Mouse (Mus musculus): ENCODE results near the gene Tspan14. TPM values are rescaled to one million over a fixed set of nuclear protein-coding genes. Genes with fewer than 3 reads are reported as not detected.

Tspan14 gene
- polyA plus RNA-seq (2015; fragmentation: Nextera tagmentation; extraction: Ambion mirVana): 78.5 and 87.4 TPM in 2 replicates

DNA sequence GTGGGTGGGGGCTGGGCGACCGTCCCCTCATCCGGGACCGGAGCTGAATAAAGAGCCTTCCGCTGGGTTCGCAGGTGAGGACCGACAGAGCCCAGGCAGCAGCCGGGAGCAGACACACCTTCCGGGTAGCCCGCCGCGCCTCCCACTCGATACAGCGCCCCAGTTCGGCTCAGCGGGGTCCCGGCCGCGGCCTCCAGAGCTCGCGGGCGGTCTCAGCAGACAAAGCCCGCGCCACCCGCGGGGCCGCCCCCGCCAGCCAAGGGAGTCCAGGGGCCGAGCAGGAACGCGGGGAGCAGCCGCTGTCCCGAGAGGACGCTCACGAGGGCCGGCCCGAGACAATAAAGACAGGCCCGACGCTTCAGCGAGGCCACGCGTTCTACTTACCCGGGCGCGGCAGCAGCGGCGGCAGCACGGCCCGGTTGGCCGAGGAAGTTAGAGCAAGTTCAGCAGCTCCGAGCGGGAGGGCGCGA, at the start of gene Tspan14:
Tspan14 (minus strand) TSS at position 416 of the 470 bp plus-strand sequence.
- ATAC-seq (ENCODE audit: low read depth): peak; percentile 62
- under 1% methylated on average over 48 of the region's 54 CpGs for WGBS

DNA sequence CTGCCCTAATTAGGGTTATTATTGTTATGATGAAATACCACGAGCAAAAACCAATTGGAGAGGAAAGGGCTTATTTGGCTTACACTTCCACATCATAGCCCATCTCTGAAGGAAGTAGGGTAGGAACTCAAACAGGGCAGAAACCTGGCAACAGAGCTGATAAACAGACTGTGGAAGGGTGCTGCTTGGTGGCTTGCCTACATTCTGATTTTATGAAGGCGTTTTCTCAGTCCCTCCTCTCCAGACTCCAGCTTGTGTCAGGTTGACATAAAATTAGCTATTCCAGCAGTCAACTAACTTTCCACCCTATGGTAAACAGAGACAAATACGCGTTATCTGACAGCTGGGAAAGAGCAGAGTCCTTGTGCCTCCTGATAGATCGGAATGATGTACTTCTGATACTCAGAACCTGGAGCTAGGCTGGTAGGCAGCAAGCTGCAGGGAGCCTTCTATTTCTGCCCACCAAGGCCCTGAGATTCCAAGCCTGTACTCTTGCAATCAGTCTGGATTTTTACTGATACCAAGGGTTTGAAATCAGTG, 48.2 kb upstream of the Tspan14 start:
- Histone ChIP-seq H3K4me3 (no peak overlapping the region), H3K9me3 (no peaks in the 10 kb centered on the region), H3K27ac (replicated peaks) (no peak overlapping the region), H3K27me3 (no peaks in the 10 kb centered on the region), H3K4me1 (replicated peaks) (peaks cover 12% of the 10 kb centered on the region), H3K36me3 (no peaks in the 10 kb centered on the region), H3K9ac (0 out of 2 replicates have a peak overlapping the region, but pooled peaks have one; percentile 88), H3K4me2 (no peak overlapping the region)
- 84% methylated on average over 5 of the region's 5 CpGs for WGBS
- ATAC-seq (ENCODE audit: low read depth): no peak

More for the DNA sequence above, at the start of gene Tspan14:
- peak within 1 kb of the TSS; percentile 93 for H3K4me3 ChIP-seq
- H3K36me3 ChIP-seq: no peaks in the 10 kb centered on the region
- no peaks in the 10 kb centered on the region for H3K9me3 ChIP-seq
- peak within 1 kb of the TSS; percentile 81 for H3K4me2 ChIP-seq
- H3K4me1 ChIP-seq (replicated peaks): peaks cover 52% of the 10 kb centered on the region
- peak within 1 kb of the TSS; percentile 92 for H3K9ac ChIP-seq
- no peaks in the 10 kb centered on the region for H3K27me3 ChIP-seq
- H3K27ac ChIP-seq (replicated peaks): peak within 1 kb of the TSS; percentile 91

DNA sequence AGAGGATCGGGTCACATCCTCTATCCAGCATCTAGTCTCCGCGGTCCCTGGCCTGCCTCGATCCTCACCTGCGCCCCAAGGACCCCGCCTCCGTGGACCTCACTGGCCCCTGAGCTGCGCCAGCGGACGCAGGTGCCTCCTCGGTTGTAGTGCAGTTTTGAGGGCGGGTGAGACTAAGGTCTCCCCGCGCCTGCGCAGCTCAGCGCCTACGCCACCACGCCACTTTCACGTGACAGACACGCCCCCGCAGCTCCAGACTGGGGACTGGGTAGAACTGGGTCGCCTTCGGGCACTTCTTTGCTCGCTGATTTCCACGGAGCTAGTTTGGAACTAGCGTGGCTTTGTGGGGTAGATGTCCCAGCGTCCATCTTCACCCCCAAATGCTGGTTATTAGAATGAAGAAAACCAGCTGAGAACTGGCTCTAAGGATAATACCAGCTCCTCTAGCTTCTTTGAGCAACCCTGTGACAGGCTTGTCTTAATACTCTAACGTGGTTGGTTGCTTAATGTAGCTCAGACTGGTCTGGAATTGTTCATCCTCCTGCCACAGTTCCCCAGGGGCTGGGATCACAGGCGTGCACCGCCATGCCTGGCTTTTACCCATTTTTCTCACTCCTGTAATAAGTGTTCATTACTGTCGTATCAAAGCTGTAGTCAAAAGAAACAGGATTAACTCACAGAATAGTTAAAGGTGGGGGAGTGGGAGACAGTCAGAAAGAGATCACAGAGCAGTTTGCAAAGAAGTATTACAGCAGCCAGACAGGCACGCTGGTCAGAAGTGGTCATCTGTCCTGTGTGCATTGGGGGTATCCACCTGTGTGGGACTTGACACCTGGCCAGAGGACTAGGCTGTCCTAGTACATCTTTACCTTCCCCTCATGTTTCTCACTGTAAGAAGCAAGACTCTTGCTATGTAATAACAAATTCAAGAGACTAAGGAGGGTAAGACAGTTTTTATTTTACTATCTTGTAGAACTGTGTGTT, 47.3 kb upstream of the Tspan14 start, which contains the start of gene Fam213a:
Fam213a (minus strand) TSS at position 159 of the 984 bp plus-strand sequence.
- Histone ChIP-seq H3K4me1 (replicated peaks) (peaks cover 12% of the 10 kb centered on the region), H3K27me3 (no peaks in the 10 kb centered on the region), H3K9me3 (no peaks in the 10 kb centered on the region), H3K9ac (peak within 1 kb of the TSS; percentile 88), H3K27ac (replicated peaks) (peak within 1 kb of the TSS; percentile 68), H3K36me3 (no peaks in the 10 kb centered on the region), H3K4me2 (peak within 1 kb of the TSS; percentile 86), H3K4me3 (peak within 1 kb of the TSS; percentile 65)
- peak; percentile 99 for ATAC-seq (ENCODE audit: low read depth)
- 4% methylated on average over 32 of the region's 32 CpGs for whole genome bisulfite sequencing

DNA sequence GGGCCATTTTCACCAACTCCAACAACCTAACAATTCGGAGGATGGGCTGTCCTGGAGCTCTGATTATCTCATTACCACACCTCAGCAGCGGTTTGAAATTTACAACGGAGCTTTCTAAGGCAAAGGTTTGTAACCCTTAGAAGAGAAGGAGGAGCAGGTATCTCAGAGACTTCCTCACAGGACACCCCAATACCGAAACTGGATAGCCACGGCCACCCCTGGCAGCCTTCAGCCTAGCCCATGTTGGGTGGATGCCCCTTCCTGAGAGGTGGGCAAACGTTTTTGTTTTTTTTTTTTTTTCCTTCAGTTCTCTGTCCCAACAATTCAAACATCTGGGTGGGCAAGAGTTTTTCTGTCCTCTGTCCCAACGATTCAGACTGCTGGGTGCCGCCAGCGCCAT, 46.5 kb upstream of the Tspan14 start:
- peak; percentile 19 for ATAC-seq (ENCODE audit: low read depth)
- 20% methylated on average over 9 of the region's 9 CpGs for WGBS
- Histone ChIP-seq H3K27me3 (no peaks in the 10 kb centered on the region), H3K27ac (replicated peaks) (peak overlapping the region; percentile 68), H3K36me3 (no peaks in the 10 kb centered on the region), H3K9ac (peak overlapping the region; percentile 88), H3K4me3 (peak overlapping the region; percentile 65), H3K4me2 (peak overlapping the region; percentile 86), H3K9me3 (no peaks in the 10 kb centered on the region), H3K4me1 (replicated peaks) (peaks cover 12% of the 10 kb centered on the region)

DNA sequence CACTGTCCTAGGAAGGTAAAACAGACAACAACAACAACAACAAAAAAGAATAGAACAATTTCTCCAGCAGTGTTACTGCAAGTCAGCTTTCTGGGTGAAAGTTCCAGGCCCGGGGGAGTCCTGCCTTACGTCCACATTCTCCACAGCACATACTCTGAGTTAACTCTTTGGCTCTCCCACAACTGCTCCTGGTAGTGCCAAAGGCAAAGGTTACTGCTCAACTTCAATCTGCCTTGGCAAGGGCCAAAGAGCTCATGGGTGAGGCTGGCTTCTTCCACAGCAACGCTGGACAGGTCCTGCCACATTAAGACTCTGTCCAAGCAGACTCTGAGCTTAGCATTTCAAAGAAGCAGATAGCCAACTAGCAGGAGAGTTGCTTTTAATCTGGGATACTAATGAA, 45.3 kb upstream of the Tspan14 start:
- Histone ChIP-seq H3K4me2 (no peak overlapping the region), H3K27ac (replicated peaks) (no peak overlapping the region), H3K9me3 (no peaks in the 10 kb centered on the region), H3K9ac (no peak overlapping the region), H3K4me3 (no peak overlapping the region), H3K4me1 (replicated peaks) (peaks cover 12% of the 10 kb centered on the region), H3K27me3 (no peaks in the 10 kb centered on the region), H3K36me3 (no peaks in the 10 kb centered on the region)
- WGBS: 84% methylated on average over 3 of the region's 3 CpGs
- no peak for ATAC-seq (ENCODE audit: low read depth)

DNA sequence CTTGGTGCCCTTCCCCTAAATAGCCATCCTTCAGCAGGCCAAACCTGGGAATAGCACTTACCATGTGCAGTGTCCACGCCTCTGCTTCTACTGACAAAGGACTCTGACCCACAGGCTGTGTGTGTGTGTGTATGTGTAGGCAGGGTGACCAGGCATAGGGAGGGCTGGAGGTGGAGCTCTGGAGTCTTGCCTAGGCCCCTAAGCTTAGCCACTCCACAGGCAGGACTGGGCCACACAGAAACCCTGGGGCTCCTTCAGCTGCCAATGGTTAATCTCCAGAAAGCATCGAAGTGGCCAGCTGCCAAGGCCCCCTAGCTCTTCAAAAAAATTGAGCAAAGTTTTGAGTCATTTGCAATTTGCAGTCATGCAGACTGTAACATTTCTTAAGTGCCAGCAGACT, 41.5 kb upstream of the Tspan14 start:
- Histone ChIP-seq H3K9me3 (no peaks in the 10 kb centered on the region), H3K27me3 (no peaks in the 10 kb centered on the region), H3K4me2 (no peak overlapping the region), H3K4me1 (replicated peaks) (peaks cover 21% of the 10 kb centered on the region), H3K4me3 (no peak overlapping the region), H3K36me3 (no peaks in the 10 kb centered on the region), H3K9ac (no peak overlapping the region), H3K27ac (replicated peaks) (no peak overlapping the region)
- 81% methylated on average over 2 of the region's 2 CpGs for WGBS
- ATAC-seq (ENCODE audit: low read depth): no peak

DNA sequence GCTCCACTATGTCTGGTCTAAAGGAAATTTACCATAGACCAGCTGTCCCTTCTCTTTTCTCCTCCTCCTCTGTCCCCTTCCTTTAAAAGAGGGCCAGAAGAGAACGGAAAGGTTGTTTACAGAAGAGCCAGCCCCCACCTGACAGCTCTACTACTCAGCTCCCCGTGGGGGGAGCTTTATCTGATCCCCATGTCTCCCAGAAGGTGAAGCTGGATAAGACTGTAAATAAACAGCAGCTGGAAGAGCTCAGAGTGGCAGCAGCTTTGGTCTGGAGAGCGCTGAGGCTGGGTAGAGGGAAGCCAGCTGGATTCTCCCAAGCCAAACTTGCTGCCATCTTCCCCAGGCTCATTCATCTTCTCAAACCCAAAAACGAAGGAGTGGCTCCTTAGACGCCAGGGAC, 41.0 kb upstream of the Tspan14 start:
- ATAC-seq (ENCODE audit: low read depth): no peak
- 58% methylated on average over 5 of the region's 5 CpGs for WGBS

DNA sequence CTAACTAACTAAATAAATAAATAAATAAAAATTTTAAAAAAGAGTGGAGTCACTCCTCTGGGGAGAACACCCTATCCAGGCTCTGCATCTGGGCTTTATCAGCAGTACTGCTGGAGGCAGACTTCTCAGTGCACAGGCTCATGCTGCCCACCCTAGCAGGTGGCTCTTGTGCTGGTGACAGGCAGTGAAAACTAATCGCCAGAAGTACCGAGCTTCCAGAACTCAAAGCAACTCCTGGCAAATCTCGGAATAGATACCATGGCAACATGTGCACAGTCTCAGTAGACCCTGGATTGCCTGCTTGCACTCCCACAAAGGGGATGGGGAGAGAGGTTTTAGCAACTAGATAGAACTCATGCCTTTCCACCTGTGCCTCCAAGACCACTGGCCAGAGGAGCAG, 40.3 kb upstream of the Tspan14 start:
- H3K27ac ChIP-seq (replicated peaks): no peak overlapping the region
- WGBS: 62% methylated on average over 3 of the region's 3 CpGs
- H3K36me3 ChIP-seq: peaks cover 5% of the 10 kb centered on the region; the same call in 1 of the 2 replicates
- H3K9ac ChIP-seq: no peak overlapping the region
- no peaks in the 10 kb centered on the region for H3K27me3 ChIP-seq
- no peak overlapping the region for H3K4me2 ChIP-seq
- no peaks in the 10 kb centered on the region for H3K9me3 ChIP-seq
- no peak overlapping the region for H3K4me3 ChIP-seq
- peaks cover 16% of the 10 kb centered on the region for H3K4me1 ChIP-seq (replicated peaks)
- ATAC-seq (ENCODE audit: low read depth): no peak

More for the DNA sequence above, 41.0 kb upstream of the Tspan14 start:
- Histone ChIP-seq H3K36me3 (no peaks in the 10 kb centered on the region), H3K9ac (no peak overlapping the region), H3K9me3 (no peaks in the 10 kb centered on the region), H3K4me1 (replicated peaks) (peaks cover 17% of the 10 kb centered on the region), H3K27me3 (no peaks in the 10 kb centered on the region), H3K4me3 (no peak overlapping the region), H3K4me2 (no peak overlapping the region), H3K27ac (replicated peaks) (no peak overlapping the region)

DNA sequence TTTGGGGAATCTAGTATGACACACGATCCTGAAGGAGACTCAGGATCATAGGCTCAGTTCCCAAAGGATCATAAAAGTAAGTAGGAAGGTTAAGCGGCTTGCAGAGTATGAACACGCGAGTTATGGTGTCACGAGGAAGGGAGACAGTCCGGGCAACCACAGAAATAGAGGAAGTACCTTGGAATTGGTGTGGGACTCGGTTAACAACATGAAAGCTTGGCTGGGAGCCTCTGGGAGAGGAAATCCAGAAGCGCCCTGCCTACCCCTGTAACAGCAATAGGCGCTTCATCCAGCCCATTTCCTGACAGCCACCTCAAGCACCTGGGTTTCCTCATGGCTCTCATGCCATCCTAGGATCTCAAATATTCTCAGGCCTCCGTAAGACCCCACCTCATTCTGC, 39.7 kb upstream of the Tspan14 start:
- WGBS: 93% methylated on average over 10 of the region's 10 CpGs
- Histone ChIP-seq H3K36me3 (peaks cover 11% of the 10 kb centered on the region; the same call in 1 of the 2 replicates), H3K4me2 (no peak overlapping the region), H3K9ac (no peak overlapping the region), H3K9me3 (no peaks in the 10 kb centered on the region), H3K4me1 (replicated peaks) (peaks cover 16% of the 10 kb centered on the region), H3K4me3 (no peak overlapping the region), H3K27me3 (no peaks in the 10 kb centered on the region), H3K27ac (replicated peaks) (no peak overlapping the region)
- ATAC-seq (ENCODE audit: low read depth): no peak

DNA sequence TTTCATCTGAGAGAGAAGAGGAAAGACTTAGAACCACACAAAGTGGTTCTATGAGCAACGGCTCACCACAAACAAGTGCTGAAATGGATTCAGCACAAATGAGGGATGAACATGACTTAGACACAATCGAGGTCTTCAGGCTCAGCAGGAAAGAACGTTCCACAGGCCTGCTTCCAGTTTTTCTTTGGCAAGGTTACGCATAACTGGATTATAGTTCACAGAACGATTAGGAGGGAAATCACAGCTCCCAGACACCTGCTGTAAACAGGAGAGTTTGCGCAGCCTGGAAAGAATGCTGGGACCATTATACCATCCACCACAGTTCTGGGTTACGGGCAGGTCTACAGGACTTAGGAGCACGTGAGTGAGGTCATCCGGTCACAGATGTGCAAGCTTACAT, 39.1 kb upstream of the Tspan14 start:
- Histone ChIP-seq H3K27me3 (no peaks in the 10 kb centered on the region), H3K9ac (no peak overlapping the region), H3K27ac (replicated peaks) (no peak overlapping the region), H3K4me2 (no peak overlapping the region), H3K4me3 (no peak overlapping the region), H3K36me3 (peaks cover 17% of the 10 kb centered on the region), H3K9me3 (no peaks in the 10 kb centered on the region), H3K4me1 (replicated peaks) (peaks cover 16% of the 10 kb centered on the region)
- 89% methylated on average over 9 of the region's 9 CpGs for WGBS
- ATAC-seq (ENCODE audit: low read depth): no peak

DNA sequence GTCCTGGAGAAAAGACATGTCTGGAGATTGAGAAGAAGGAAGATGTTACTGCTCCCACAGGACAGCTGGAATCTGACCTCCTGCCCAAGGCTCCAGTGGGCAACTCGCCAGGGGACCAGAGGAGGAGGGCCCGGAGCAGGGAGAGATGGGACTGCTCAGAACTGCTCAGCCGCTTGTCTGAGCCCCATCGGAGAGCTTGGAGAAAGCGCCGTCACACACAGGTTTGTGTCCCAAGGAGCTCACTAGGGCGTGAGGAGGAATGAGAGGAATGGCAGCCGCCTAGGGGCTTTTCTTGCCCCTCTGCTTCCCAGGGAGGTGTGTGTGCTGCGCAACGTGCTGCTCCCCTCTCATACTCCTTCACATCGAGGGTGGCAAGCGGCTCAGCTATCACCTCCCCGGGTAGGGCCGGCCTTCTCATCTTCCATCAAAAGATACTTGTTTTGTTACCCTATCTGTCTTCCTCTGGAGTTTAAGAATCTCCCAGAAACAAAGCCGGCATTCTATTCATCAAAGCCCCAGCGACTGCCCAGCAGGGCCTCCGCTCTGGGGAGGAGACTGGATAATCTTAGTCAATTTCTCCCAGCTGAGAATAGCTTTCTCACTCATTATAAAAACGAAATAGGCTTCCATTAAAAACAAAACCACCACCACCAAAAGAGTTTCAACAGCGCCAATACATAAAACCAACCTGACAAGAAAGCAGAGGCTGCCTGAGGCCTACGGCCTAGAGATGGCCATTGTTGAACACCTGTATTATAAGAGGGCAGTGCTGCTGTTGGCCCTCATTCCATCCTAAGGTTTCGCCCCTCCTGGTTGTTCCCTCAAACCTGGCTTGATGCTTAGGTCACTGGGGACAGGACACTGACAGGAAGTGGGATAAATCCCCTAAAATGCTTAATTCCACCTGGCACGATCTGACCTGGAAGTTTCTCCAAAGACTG, 37.9 kb upstream of the Tspan14 start:
- H3K4me2 ChIP-seq: peak overlapping the region; percentile 46
- 0 out of 2 replicates have a peak overlapping the region, but pooled peaks have one; percentile 18 for H3K27ac ChIP-seq (replicated peaks)
- no peaks in the 10 kb centered on the region for H3K27me3 ChIP-seq
- peak; percentile 51; the same call in 1 of the 2 replicates for ATAC-seq (ENCODE audit: low read depth)
- H3K9ac ChIP-seq: peak overlapping the region; percentile 57; the same call in 1 of the 2 replicates
- H3K4me3 ChIP-seq: peak overlapping the region; percentile 8; the same call in 1 of the 2 replicates
- H3K36me3 ChIP-seq: peaks cover 23% of the 10 kb centered on the region
- H3K9me3 ChIP-seq: no peaks in the 10 kb centered on the region
- H3K4me1 ChIP-seq (replicated peaks): peaks cover 16% of the 10 kb centered on the region
- whole genome bisulfite sequencing: 9% methylated on average over 22 of the region's 22 CpGs
